Mouse (Mus musculus): ENCODE measurements around the gene Naxd. TPM values are rescaled to one million over a fixed set of nuclear protein-coding genes. Genes with fewer than 3 reads are reported as not detected.
"Not testable (repeated sequence)": the region's sequence is repeated elsewhere in the genome, so short reads cannot be mapped to it uniquely, and the experiment has no call there.

The Naxd gene
- polyA plus RNA-seq, 1 experiment = 3.1 TPM

GRCm38 (mm10) chr8:11477811-11478761 lies 19.2 kb upstream of the Naxd start, which contains the start of gene Rab20:
TSS of gene Rab20 (minus strand) at chr8:11478710.
- peaks cover 4% of the 10 kb centered on the region for H3K4me1 ChIP-seq (ENCODE audit: control insufficient read depth)
- TF ChIP-seq TAL1 (IDR thresholded peaks at IDR 0.05; ENCODE audit: low read length) (no peak), GATA1 (IDR thresholded peaks at IDR 0.05; ENCODE audit: low read length) (no peak)
- no peaks in the 10 kb centered on the region; the same call in 1 of the 2 replicates for H3K9me3 ChIP-seq (ENCODE audit: control insufficient read depth, low read length)
- H3K27me3 ChIP-seq (ENCODE audit: control insufficient read depth) = peaks cover 90% of the 10 kb centered on the region
- peak within 1 kb of the TSS; percentile 56 for H3K4me3 ChIP-seq (replicated peaks)
- no peaks in the 10 kb centered on the region for H3K36me3 ChIP-seq (ENCODE audit: control insufficient read depth)

- Histone ChIP-seq H3K9me3 (ENCODE audit: control insufficient read depth, low read length) (no peaks in the 10 kb centered on the region; the same call in 1 of the 2 replicates), H3K27me3 (ENCODE audit: control insufficient read depth) (peaks cover 81% of the 10 kb centered on the region), H3K4me1 (ENCODE audit: control insufficient read depth) (peaks cover 4% of the 10 kb centered on the region), H3K36me3 (ENCODE audit: control insufficient read depth) (no peaks in the 10 kb centered on the region), H3K4me3 (replicated peaks) (peak overlapping the region; percentile 14)
- TF ChIP-seq TAL1 (IDR thresholded peaks at IDR 0.05; ENCODE audit: low read length) = no peak
- TF ChIP-seq GATA1 (IDR thresholded peaks at IDR 0.05; ENCODE audit: low read length) = no peak
Measured at GRCm38 (mm10) chr8:11478807-11479527, 18.3 kb upstream of the Naxd start.

- H3K9me3 ChIP-seq (ENCODE audit: control insufficient read depth, low read length) = no peaks in the 10 kb centered on the region; the same call in 1 of the 2 replicates
- TF ChIP-seq GATA1 (IDR thresholded peaks at IDR 0.05; ENCODE audit: low read length) = no peak
- no peak for TF ChIP-seq TAL1 (IDR thresholded peaks at IDR 0.05; ENCODE audit: low read length)
- H3K36me3 ChIP-seq (ENCODE audit: control insufficient read depth) = no peaks in the 10 kb centered on the region
- H3K4me1 ChIP-seq (ENCODE audit: control insufficient read depth) = peaks cover 4% of the 10 kb centered on the region
- H3K27me3 ChIP-seq (ENCODE audit: control insufficient read depth) = peaks cover 74% of the 10 kb centered on the region
- no peak overlapping the region for H3K4me3 ChIP-seq (replicated peaks)
Measured at GRCm38 (mm10) chr8:11479591-11479990, 17.7 kb upstream of the Naxd start.

- H3K4me3 ChIP-seq (replicated peaks) = no peak overlapping the region
- H3K9me3 ChIP-seq (ENCODE audit: control insufficient read depth, low read length) = no peaks in the 10 kb centered on the region; the same call in 1 of the 2 replicates
- peaks cover 52% of the 10 kb centered on the region for H3K27me3 ChIP-seq (ENCODE audit: control insufficient read depth)
- TF ChIP-seq TAL1 (IDR thresholded peaks at IDR 0.05; ENCODE audit: low read length) (no peak), GATA1 (IDR thresholded peaks at IDR 0.05; ENCODE audit: low read length) (no peak)
- no peaks in the 10 kb centered on the region for H3K36me3 ChIP-seq (ENCODE audit: control insufficient read depth)
- H3K4me1 ChIP-seq (ENCODE audit: control insufficient read depth) = peaks cover 4% of the 10 kb centered on the region
Measured at GRCm38 (mm10) chr8:11481876-11482275, 15.4 kb upstream of the Naxd start.

GRCm38 (mm10) chr8:11482537-11482936 lies 14.8 kb upstream of the Naxd start:
- no peak overlapping the region for H3K4me3 ChIP-seq (replicated peaks)
- H3K9me3 ChIP-seq (ENCODE audit: control insufficient read depth, low read length) = no peaks in the 10 kb centered on the region; the same call in 1 of the 2 replicates
- H3K36me3 ChIP-seq (ENCODE audit: control insufficient read depth) = no peaks in the 10 kb centered on the region
- H3K4me1 ChIP-seq (ENCODE audit: control insufficient read depth) = peaks cover 4% of the 10 kb centered on the region
- peaks cover 48% of the 10 kb centered on the region for H3K27me3 ChIP-seq (ENCODE audit: control insufficient read depth)
- TF ChIP-seq TAL1 (IDR thresholded peaks at IDR 0.05; ENCODE audit: low read length) = no peak
- TF ChIP-seq GATA1 (IDR thresholded peaks at IDR 0.05; ENCODE audit: low read length) = no peak

- H3K27me3 ChIP-seq (ENCODE audit: control insufficient read depth) = peaks cover 33% of the 10 kb centered on the region
- no peaks in the 10 kb centered on the region for H3K4me1 ChIP-seq (ENCODE audit: control insufficient read depth)
- no peaks in the 10 kb centered on the region for H3K36me3 ChIP-seq (ENCODE audit: control insufficient read depth)
- TF ChIP-seq GATA1 (IDR thresholded peaks at IDR 0.05; ENCODE audit: low read length) (no peak), TAL1 (IDR thresholded peaks at IDR 0.05; ENCODE audit: low read length) (no peak)
- no peaks in the 10 kb centered on the region for H3K9me3 ChIP-seq (ENCODE audit: control insufficient read depth, low read length)
- H3K4me3 ChIP-seq (replicated peaks) = no peak overlapping the region
Measured at GRCm38 (mm10) chr8:11486142-11486541, 11.2 kb upstream of the Naxd start.

GRCm38 (mm10) chr8:11487229-11487628 lies 10.1 kb upstream of the Naxd start:
- H3K9me3 ChIP-seq (ENCODE audit: control insufficient read depth, low read length) = no peaks in the 10 kb centered on the region
- H3K4me3 ChIP-seq (replicated peaks) = no peak overlapping the region
- no peak for TF ChIP-seq GATA1 (IDR thresholded peaks at IDR 0.05; ENCODE audit: low read length)
- no peak for TF ChIP-seq TAL1 (IDR thresholded peaks at IDR 0.05; ENCODE audit: low read length)
- no peaks in the 10 kb centered on the region for H3K36me3 ChIP-seq (ENCODE audit: control insufficient read depth)
- H3K4me1 ChIP-seq (ENCODE audit: control insufficient read depth) = no peaks in the 10 kb centered on the region
- peaks cover 29% of the 10 kb centered on the region for H3K27me3 ChIP-seq (ENCODE audit: control insufficient read depth)

- H3K4me1 ChIP-seq (ENCODE audit: control insufficient read depth); H3K4me3 ChIP-seq (replicated peaks); H3K9me3 ChIP-seq (ENCODE audit: control insufficient read depth, low read length); H3K36me3 ChIP-seq (ENCODE audit: control insufficient read depth): not testable (repeated sequence)
- peaks cover 40% of the 10 kb centered on the region for H3K27me3 ChIP-seq (ENCODE audit: control insufficient read depth)
Measured at GRCm38 (mm10) chr8:11492340-11492739, 5.0 kb upstream of the Naxd start.

- Histone ChIP-seq H3K4me1 (ENCODE audit: control insufficient read depth) (peaks cover 43% of the 10 kb centered on the region), H3K27me3 (ENCODE audit: control insufficient read depth) (peaks cover 14% of the 10 kb centered on the region)
Measured at GRCm38 (mm10) chr8:11498281-11498680, 975 bp downstream of the Naxd start.

More at GRCm38 (mm10) chr8:11498281-11498680, 975 bp downstream of the Naxd start:
- H3K4me3 ChIP-seq (replicated peaks) = peak overlapping the region; percentile 78
- TF ChIP-seq TAL1 (IDR thresholded peaks at IDR 0.05; ENCODE audit: low read length) (no peak), GATA1 (IDR thresholded peaks at IDR 0.05; ENCODE audit: low read length) (no peak)
- peaks cover 31% of the 10 kb centered on the region for H3K36me3 ChIP-seq (ENCODE audit: control insufficient read depth)
- no peaks in the 10 kb centered on the region; the same call in 1 of the 2 replicates for H3K9me3 ChIP-seq (ENCODE audit: control insufficient read depth, low read length)

Data from erythroblast, embryonic 14.5 days (primary cell).